Mouse (Mus musculus) MEL (cell line): Measurements from ENCODE around the gene Bmp7. TPM values are rescaled to one million over a fixed set of nuclear protein-coding genes. Genes with fewer than 3 reads are reported as not detected.

ENCODE experiments used
- DNase-seq: peaks from one replicate; pipeline ENCODE4 v3.0.0; 2011; ENCODE audit warnings: low read depth, low spot score
- H3K27ac ChIP-seq: 2 replicates; pipeline ENCODE4 v1.5.1; 2012; ENCODE audit warnings: low read depth, mild to moderate bottlenecking, control low read depth, low read length, moderate library complexity; ENCODE audit not compliant: control insufficient read depth
- H3K27me3 ChIP-seq, 2 experiments: fragments of 150-350 bp in 1 of 2; sonication (generic) in 1 of 2; 2 replicates each; pipeline ENCODE4 v1.6.1; 2012; ENCODE audit warnings: low read length in 2 of 2, mild to moderate bottlenecking in 2 of 2, improper control_type of control experiment in 1 of 2, moderate library complexity in 1 of 2; ENCODE audit not compliant: insufficient read depth in 2 of 2, control insufficient read depth in 1 of 2
- H3K36me3 ChIP-seq, 2 experiments: 2 replicates each; pipeline ENCODE4 v1.6.1; 2012 to 2014; ENCODE audit warnings: low read length in 2 of 2, improper control_type of control experiment in 1 of 2, inconsistent platforms in 1 of 2, mild to moderate bottlenecking in 1 of 2; ENCODE audit not compliant: insufficient read depth in 2 of 2, control insufficient read depth in 1 of 2
- H3K4me1 ChIP-seq, 2 experiments: fragments of 150-350 bp in 1 of 2; sonication (generic) in 1 of 2; 2 replicates each; pipeline ENCODE4 v1.6.1; 2012; ENCODE audit warnings: low read length in 2 of 2, improper control_type of control experiment in 1 of 2, mild to moderate bottlenecking in 1 of 2; ENCODE audit not compliant: insufficient read depth in 2 of 2, control insufficient read depth in 1 of 2
- H3K4me3 ChIP-seq, 2 experiments: fragments of 150-350 bp in 1 of 2; sonication (generic) in 1 of 2; 2 replicates each; pipeline ENCODE4 v1.5.1; 2012; ENCODE audit warnings: low read depth in 2 of 2, low read length in 2 of 2, mild to moderate bottlenecking in 2 of 2, moderate library complexity in 2 of 2, control low read depth in 1 of 2, improper control_type of control experiment in 1 of 2; ENCODE audit not compliant: control insufficient read depth in 1 of 2, insufficient read depth in 1 of 2
- H3K79me2 ChIP-seq: 2 replicates; pipeline ENCODE4 v1.6.1; 2012; ENCODE audit warnings: mild to moderate bottlenecking, low read length, moderate library complexity; ENCODE audit not compliant: control insufficient read depth, poor library complexity, insufficient read depth
- H3K9ac ChIP-seq: 2 replicates; pipeline ENCODE4 v1.6.1; 2012; ENCODE audit warnings: low read depth, mild to moderate bottlenecking, control low read depth, low read length, moderate library complexity; ENCODE audit not compliant: control insufficient read depth, poor library complexity, severe bottlenecking
- H3K9me3 ChIP-seq: fragments of 150-350 bp; sonication (generic); replicated peaks from 2 replicates; pipeline ENCODE4 v1.6.1; 2012; ENCODE audit warnings: mild to moderate bottlenecking, low read length, improper control_type of control experiment, moderate library complexity; ENCODE audit not compliant: insufficient read depth
- BHLHE40 ChIP-seq: IDR thresholded peaks from 2 replicates; pipeline ENCODE4 v1.6.1; 2012; ENCODE audit warnings: low read depth, mild to moderate bottlenecking, inconsistent platforms, low read length, improper control_type of control experiment, borderline replicate concordance
- CHD2 ChIP-seq: IDR thresholded peaks from 2 replicates; pipeline ENCODE4 v1.6.1; 2011; ENCODE audit warnings: low read length, improper control_type of control experiment
- CTCF ChIP-seq, 3 experiments: IDR thresholded peaks in 2 of 3; conservative IDR thresholded peaks in 1 of 3; 2 replicates each; pipeline ENCODE4 v1.5.1; 2011 to 2012; ENCODE audit warnings: low read length in 3 of 3, low read depth in 2 of 3, mild to moderate bottlenecking in 2 of 3, improper control_type of control experiment in 1 of 3, inconsistent platforms in 1 of 3, mixed read lengths in 1 of 3, moderate library complexity in 1 of 3; ENCODE audit not compliant: control insufficient read depth in 1 of 3, insufficient read depth in 1 of 3, poor library complexity in 1 of 3, severe bottlenecking in 1 of 3
- E2F4 ChIP-seq: IDR thresholded peaks from 2 replicates; pipeline ENCODE4 v1.6.1; 2011; ENCODE audit warnings: low read depth, low read length, improper control_type of control experiment, borderline replicate concordance
- GATA1 ChIP-seq: IDR thresholded peaks from 2 replicates; pipeline ENCODE4 v1.6.1; 2011; ENCODE audit warnings: low read depth, low read length, improper control_type of control experiment
- JUND ChIP-seq: IDR thresholded peaks from 2 replicates; pipeline ENCODE4 v1.6.1; 2011; ENCODE audit warnings: low read depth, mild to moderate bottlenecking, improper control_type of control experiment, low read length
- KAT2A ChIP-seq: conservative IDR thresholded peaks from 2 replicates; pipeline ENCODE4 v1.6.1; 2012; ENCODE audit warnings: low read depth, low read length, improper control_type of control experiment, inconsistent platforms
- MAFK ChIP-seq: IDR thresholded peaks from 2 replicates; pipeline ENCODE4 v1.6.1; 2011; ENCODE audit warnings: low read depth, mild to moderate bottlenecking, low read length, improper control_type of control experiment, borderline replicate concordance
- MAZ ChIP-seq: IDR thresholded peaks from 2 replicates; pipeline ENCODE4 v1.6.1; 2012; ENCODE audit warnings: low read depth, mild to moderate bottlenecking, inconsistent platforms, low read length, improper control_type of control experiment
- MEF2A ChIP-seq: IDR thresholded peaks from 2 replicates; pipeline ENCODE4 v1.6.1; 2014; ENCODE audit warnings: low read depth, mild to moderate bottlenecking, inconsistent platforms, low read length, improper control_type of control experiment; ENCODE audit not compliant: poor library complexity, insufficient replicate concordance, severe bottlenecking; ENCODE audit errors: extremely low read depth
- MXI1 ChIP-seq: IDR thresholded peaks from 2 replicates; pipeline ENCODE4 v1.6.1; 2011; ENCODE audit warnings: mild to moderate bottlenecking, low read depth, low read length, improper control_type of control experiment
- MYC ChIP-seq: IDR thresholded peaks from 2 replicates; pipeline ENCODE4 v1.6.1; 2011; ENCODE audit warnings: low read depth, mild to moderate bottlenecking, low read length, improper control_type of control experiment, moderate library complexity
- NRF1 ChIP-seq: IDR thresholded peaks from 2 replicates; pipeline ENCODE4 v1.6.1; 2014; ENCODE audit warnings: low read depth, mild to moderate bottlenecking, inconsistent platforms, low read length, improper control_type of control experiment, moderate library complexity; ENCODE audit not compliant: poor library complexity, insufficient read depth, severe bottlenecking
- POLR2A ChIP-seq, 2 experiments: IDR thresholded peaks; 2 replicates each; pipeline ENCODE4 v1.6.1; 2011 to 2012; ENCODE audit warnings: low read length in 2 of 2, mild to moderate bottlenecking in 2 of 2, control low read depth in 1 of 2, improper control_type of control experiment in 1 of 2, low read depth in 1 of 2, moderate library complexity in 1 of 2; ENCODE audit not compliant: control insufficient read depth in 1 of 2, insufficient read depth in 1 of 2, poor library complexity in 1 of 2
- POLR2AphosphoS5 ChIP-seq: IDR thresholded peaks from 2 replicates; pipeline ENCODE4 v1.6.1; 2012; ENCODE audit warnings: low read depth, borderline replicate concordance, mild to moderate bottlenecking, inconsistent platforms, low read length, moderate library complexity, mixed read lengths
- TAL1 ChIP-seq: IDR thresholded peaks from 2 replicates; pipeline ENCODE4 v1.6.1; 2012; ENCODE audit warnings: mild to moderate bottlenecking, inconsistent platforms, low read length, moderate library complexity, mixed read lengths
- TCF12 ChIP-seq: IDR thresholded peaks from 2 replicates; pipeline ENCODE4 v1.6.1; 2014; ENCODE audit warnings: low read depth, mild to moderate bottlenecking, inconsistent platforms, low read length, improper control_type of control experiment, moderate library complexity
- UBTF ChIP-seq: IDR thresholded peaks from 2 replicates; pipeline ENCODE4 v1.6.1; 2012; ENCODE audit warnings: low read depth, mild to moderate bottlenecking, inconsistent platforms, low read length, improper control_type of control experiment, moderate library complexity, borderline replicate concordance; ENCODE audit not compliant: insufficient read depth
- USF1 ChIP-seq: IDR thresholded peaks from 2 replicates; pipeline ENCODE4 v1.6.1; 2014; ENCODE audit warnings: low read depth, mild to moderate bottlenecking, inconsistent platforms, low read length, improper control_type of control experiment, moderate library complexity
- USF2 ChIP-seq, 2 experiments: IDR thresholded peaks; 2 replicates each; pipeline ENCODE4 v1.6.1; 2011 to 2012; ENCODE audit warnings: improper control_type of control experiment in 2 of 2, low read length in 2 of 2, borderline replicate concordance in 1 of 2, inconsistent platforms in 1 of 2, low read depth in 1 of 2, mild to moderate bottlenecking in 1 of 2; ENCODE audit not compliant: insufficient read depth in 1 of 2
- polyA plus RNA-seq, 2 experiments: library from polyadenylated mRNA; stranded (reverse) in 1 of 2; unstranded in 1 of 2; fragments of >175 nt in 1 of 2; fragments of >200 nt in 1 of 2; gene quantifications; 2 replicates each; pipeline versions ENCODE4 v1.2.1 to v1.2.4; 2012; ENCODE audit warnings: low replicate concordance in 2 of 2, low read depth in 1 of 2; ENCODE audit not compliant: insufficient read length in 2 of 2, insufficient read depth in 1 of 2, missing spikeins in 1 of 2
- total RNA-seq: library from RNA; depleted of rRNA; stranded (reverse); fragments of 300-350 nt; gene quantifications from 2 replicates; pipeline ENCODE4 v1.2.3, GENCODE M21; 2012

Gene Bmp7
- total and polyA plus RNA-seq, 3 experiments, result not detected

GRCm38 (mm10) chr2:172866356-172866755, 73.8 kb downstream of the Bmp7 start:
- Histone ChIP-seq H3K4me3 (no peak overlapping the region), H3K79me2 (no peaks in the 10 kb centered on the region), H3K36me3 (no peaks in the 10 kb centered on the region), H3K27me3 (no peaks in the 10 kb centered on the region), H3K4me1 (no peaks in the 10 kb centered on the region), H3K9me3 (no peaks in the 10 kb centered on the region), H3K9ac (no peak overlapping the region), H3K27ac (no peak overlapping the region)
- TF ChIP-seq CHD2 (no peak), GATA1 (no peak), UBTF (no peak), E2F4 (no peak), KAT2A (no peak), CTCF (IDR thresholded peaks at IDR 0.05 in 2 of 3, conservative IDR thresholded peaks at IDR 0.05 in 1 of 3; ENCODE audit: control insufficient read depth in 1 of 3, insufficient read depth in 1 of 3, low read depth in 2 of 3, low read length in 3 of 3, poor library complexity in 1 of 3, severe bottlenecking in 1 of 3) (no peak), USF2 (IDR thresholded peaks at IDR 0.05; ENCODE audit: borderline replicate concordance in 1 of 2, insufficient read depth in 1 of 2, low read depth in 1 of 2, low read length in 2 of 2) (no peak), MEF2A (no peak), MXI1 (no peak), BHLHE40 (no peak), NRF1 (no peak), POLR2A (IDR thresholded peaks at IDR 0.05; ENCODE audit: control insufficient read depth in 1 of 2, insufficient read depth in 1 of 2, low read depth in 1 of 2, low read length in 2 of 2, poor library complexity in 1 of 2) (no peak), TAL1 (no peak), TCF12 (no peak), JUND (no peak), USF1 (no peak), MYC (no peak), MAZ (no peak)
- DNase-seq, result no peak

- Histone ChIP-seq H3K9me3 (no peaks in the 10 kb centered on the region), H3K4me1 (no peaks in the 10 kb centered on the region), H3K27me3 (no peaks in the 10 kb centered on the region), H3K27ac (no peak overlapping the region), H3K9ac (no peak overlapping the region)
- no peak for DNase-seq
- TF ChIP-seq MAFK (no peak), POLR2AphosphoS5 (no peak)
- TF ChIP-seq, all 39 proteins: peak for 0
- no peaks in the 10 kb centered on the region for H3K79me2 ChIP-seq
- no peaks in the 10 kb centered on the region for H3K36me3 ChIP-seq
- no peak overlapping the region for H3K4me3 ChIP-seq
Measured at GRCm38 (mm10) chr2:172865165-172865564, 75.0 kb downstream of the Bmp7 start.
